ENCODE assay signal across 8 mouse cellular contexts in the genomic region with DNA sequence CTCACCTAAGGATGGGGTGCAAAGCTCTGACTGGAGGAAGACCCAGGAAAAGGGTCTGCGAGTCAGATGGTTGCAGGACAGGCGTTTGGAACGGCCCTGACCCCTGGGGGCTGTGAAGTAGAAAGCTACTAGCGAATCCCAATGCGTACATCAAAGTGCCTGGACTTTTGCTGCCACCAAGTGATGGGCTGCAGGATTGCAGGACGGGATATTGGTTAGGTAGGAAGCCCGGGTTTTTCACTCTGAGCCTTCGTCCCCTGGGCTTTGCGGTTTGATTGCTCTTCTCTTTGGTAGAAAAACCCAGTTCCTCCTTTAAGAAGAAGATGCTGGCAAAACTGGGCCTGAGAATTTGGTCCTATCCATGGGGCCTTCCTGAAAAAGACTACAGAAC. TPM values are rescaled to one million over a fixed set of nuclear protein-coding genes. Genes with fewer than 3 reads are reported as not detected.
DNase-seq lines count a peak whose midpoint lies in the region; ATAC-seq and TF ChIP-seq lines count a peak whose summit lies in the region.

No protein-coding gene starts in this region.

- H3K4me2 ChIP-seq in forebrain, embryonic 11.5 days (ENCODE audit: low read depth, low read length, severe bottlenecking), result peak overlapping the region; percentile 89
- H3K4me2 ChIP-seq in heart, embryonic 16.5 days (ENCODE audit: low read depth, low read length), result peak overlapping the region; percentile 96
- H3K4me2 ChIP-seq in liver, embryonic 13.5 days, result peak overlapping the region; percentile 93
- H3K4me2 ChIP-seq in stomach, embryonic 14.5 days (replicated peaks; ENCODE audit: low read depth, low read length), result peak overlapping the region; percentile 97

- ATAC-seq in forebrain, embryonic 11.5 days (replicated peaks; ENCODE audit: low FRiP score), result peak; percentile 69
- peak; percentile 81 for ATAC-seq in heart, embryonic 16.5 days (replicated peaks; ENCODE audit: extremely low read depth, insufficient read depth, low FRiP score)
- peak; percentile 61 for ATAC-seq in liver, embryonic 13.5 days (ENCODE audit: low read depth)
- peak; percentile 71; the same call in 1 of the 2 replicates for ATAC-seq in stomach, embryonic 14.5 days (ENCODE audit: insufficient number of reproducible peaks, insufficient read depth, low FRiP score, low read depth)

- peak overlapping the region; percentile 87 for H3K4me3 ChIP-seq in E14TG2a.4 (replicated peaks; ENCODE audit: low read length)
- peak overlapping the region; percentile 49 for H3K4me3 ChIP-seq in forebrain, embryonic 11.5 days (ENCODE audit: low read depth, low read length)
- peak overlapping the region; percentile 60 for H3K4me3 ChIP-seq in heart, embryonic 16.5 days (ENCODE audit: low read length)
- peak overlapping the region; percentile 69 for H3K4me3 ChIP-seq in liver, embryonic 13.5 days (replicated peaks)
- peak overlapping the region; percentile 54 for H3K4me3 ChIP-seq in stomach, embryonic 14.5 days (ENCODE audit: low read depth, low read length)

- WGBS in forebrain, embryonic 11.5 days, result 1% methylated on average over 9 of the region's 9 CpGs
- 2% methylated on average over 9 of the region's 9 CpGs for WGBS in heart, embryonic 16.5 days
- 1% methylated on average over 9 of the region's 9 CpGs for WGBS in liver, embryonic 13.5 days (ENCODE audit: insufficient replicate concordance)
- WGBS in stomach, embryonic 14.5 days, result under 1% methylated on average over 9 of the region's 9 CpGs

- H3K27ac ChIP-seq in forebrain, embryonic 11.5 days (ENCODE audit: low read depth, low read length), result peak overlapping the region; percentile 96
- peak overlapping the region; percentile 99 for H3K27ac ChIP-seq in heart, embryonic 16.5 days (ENCODE audit: low read length)
- H3K27ac ChIP-seq in liver, embryonic 13.5 days, result peak overlapping the region; percentile 84
- peak overlapping the region; percentile 97 for H3K27ac ChIP-seq in stomach, embryonic 14.5 days (ENCODE audit: low read length)

- H3K9ac ChIP-seq in forebrain, embryonic 11.5 days (ENCODE audit: low read length), result peak overlapping the region; percentile 73
- peak overlapping the region; percentile 88 for H3K9ac ChIP-seq in heart, embryonic 16.5 days (ENCODE audit: low read length)
- peak overlapping the region; percentile 78 for H3K9ac ChIP-seq in liver, embryonic 13.5 days
- peak overlapping the region; percentile 66; the same call in 1 of the 2 replicates for H3K9ac ChIP-seq in stomach, embryonic 14.5 days (replicated peaks; ENCODE audit: low read depth, low read length)

- H3K36me3 ChIP-seq in E14TG2a.4 (ENCODE audit: insufficient read depth, low read length), result peaks cover 25% of the 10 kb centered on the region
- no peaks in the 10 kb centered on the region; the same call in 1 of the 2 replicates for H3K36me3 ChIP-seq in forebrain, embryonic 11.5 days (ENCODE audit: control insufficient read depth, insufficient read depth, low read length)
- peaks cover 2% of the 10 kb centered on the region; the same call in 1 of the 2 replicates for H3K36me3 ChIP-seq in heart, embryonic 16.5 days (ENCODE audit: control insufficient read depth, insufficient read depth)
- H3K36me3 ChIP-seq in liver, embryonic 13.5 days, result no peaks in the 10 kb centered on the region
- H3K36me3 ChIP-seq in stomach, embryonic 14.5 days (ENCODE audit: control insufficient read depth, insufficient read depth, low read length), result no peaks in the 10 kb centered on the region

- DNase-seq in c-Kit-positive CD71-positive TER-119-negative erythroid progenitor cells, embryonic 14.5 days (ENCODE audit: low read depth), result peak; percentile 89
- DNase-seq in forebrain, embryonic 11.5 days (ENCODE audit: low spot score), result peak; percentile 95
- peak; percentile 93 to 98 for DNase-seq in kidney, postnatal 25 days
- peak; percentile 76 for DNase-seq in liver, embryonic 13.5 days
- DNase-seq in natural killer cell, adult 2 months (ENCODE audit: low spot score in 2 of 2), result peak; percentile 83 to 92

- H3K4me1 ChIP-seq in E14TG2a.4 (replicated peaks; ENCODE audit: low read depth, low read length), result peaks cover 53% of the 10 kb centered on the region
- peaks cover 16% of the 10 kb centered on the region for H3K4me1 ChIP-seq in forebrain, embryonic 11.5 days (replicated peaks; ENCODE audit: control insufficient read depth, insufficient read depth, low read length)
- peaks cover 10% of the 10 kb centered on the region for H3K4me1 ChIP-seq in heart, embryonic 16.5 days (ENCODE audit: control insufficient read depth, insufficient read depth, low read length)
- H3K4me1 ChIP-seq in liver, embryonic 13.5 days (replicated peaks), result peaks cover 48% of the 10 kb centered on the region
- peaks cover 26% of the 10 kb centered on the region; the same call in 1 of the 2 replicates for H3K4me1 ChIP-seq in stomach, embryonic 14.5 days (ENCODE audit: control insufficient read depth, insufficient read depth, low read length)

- H3K9me3 ChIP-seq in E14TG2a.4 (ENCODE audit: low read length), result no peaks in the 10 kb centered on the region
- no peaks in the 10 kb centered on the region for H3K9me3 ChIP-seq in forebrain, embryonic 11.5 days (ENCODE audit: control insufficient read depth, low read length)
- H3K9me3 ChIP-seq in heart, embryonic 16.5 days (replicated peaks; ENCODE audit: control insufficient read depth, low read length), result peaks cover 3% of the 10 kb centered on the region; the same call in 1 of the 2 replicates
- no peaks in the 10 kb centered on the region for H3K9me3 ChIP-seq in liver, embryonic 13.5 days (replicated peaks)
- H3K9me3 ChIP-seq in stomach, embryonic 14.5 days (ENCODE audit: control insufficient read depth, low read depth, low read length), result no peaks in the 10 kb centered on the region; the same call in 1 of the 2 replicates

- TF ChIP-seq CTCF in E14TG2a.4 (conservative IDR thresholded peaks at IDR 0.05; ENCODE audit: low read length), result peak; percentile 98

- H3K27me3 ChIP-seq in E14TG2a.4 (ENCODE audit: insufficient read depth, low read length), result no peaks in the 10 kb centered on the region
- H3K27me3 ChIP-seq in forebrain, embryonic 11.5 days (ENCODE audit: control insufficient read depth, insufficient read depth, low read length), result no peaks in the 10 kb centered on the region
- no peaks in the 10 kb centered on the region for H3K27me3 ChIP-seq in heart, embryonic 16.5 days (ENCODE audit: control insufficient read depth, insufficient read depth, low read length)
- no peaks in the 10 kb centered on the region for H3K27me3 ChIP-seq in liver, embryonic 13.5 days
- no peaks in the 10 kb centered on the region for H3K27me3 ChIP-seq in stomach, embryonic 14.5 days (ENCODE audit: control insufficient read depth, insufficient read depth, low read length)

RNA-seq across cellular contexts. Expression of a gene that starts 0.3 kb away (rescaled TPM):
- 105 and 107 TPM in 2 replicates for polyA plus RNA-seq in forebrain, embryonic 11.5 days (2014; fragmentation: Nextera tagmentation; extraction: Ambion mirVana)
- polyA plus RNA-seq in heart, embryonic 16.5 days (2015; fragmentation: Nextera tagmentation; extraction: Ambion mirVana), result 68.4 and 73.8 TPM in 2 replicates
- polyA plus RNA-seq in liver, embryonic 13.5 days (2015; fragmentation: Nextera tagmentation; extraction: Ambion mirVana), result 23.4 and 23.6 TPM in 2 replicates
- 63.2 and 65.0 TPM in 2 replicates for polyA plus RNA-seq in stomach, embryonic 14.5 days (2014; fragmentation: Nextera tagmentation; extraction: Ambion mirVana)

RNA-seq across cellular contexts. Expression of a gene that starts 26.9 kb away (rescaled TPM):
- 14.1 and 14.7 TPM in 2 replicates for polyA plus RNA-seq in forebrain, embryonic 11.5 days (2014; fragmentation: Nextera tagmentation; extraction: Ambion mirVana)
- polyA plus RNA-seq in heart, embryonic 16.5 days (2015; fragmentation: Nextera tagmentation; extraction: Ambion mirVana), result 12.1 and 12.3 TPM in 2 replicates
- 2.2 and 2.4 TPM in 2 replicates for polyA plus RNA-seq in liver, embryonic 13.5 days (2015; fragmentation: Nextera tagmentation; extraction: Ambion mirVana)
- polyA plus RNA-seq in stomach, embryonic 14.5 days (2014; fragmentation: Nextera tagmentation; extraction: Ambion mirVana), result 29.6 and 32.0 TPM in 2 replicates

Comparison
In these comparisons a context has a peak if more than half of its experiments do, and no peak if none do; other contexts are left out.
1. Peak in every context shown above with its lines: DNase-seq, ATAC-seq, H3K4me3 ChIP-seq and H3K27ac ChIP-seq.